Mouse (Mus musculus) G1E (cell line): Measurements from ENCODE around the gene Cplx3. TPM values are rescaled to one million over a fixed set of nuclear protein-coding genes. Genes with fewer than 3 reads are reported as not detected.

ENCODE experiments used
- ATAC-seq: 2 replicates; pipeline ENCODE4 v1.8.0; 2016; ENCODE audit warnings: mild to moderate bottlenecking; ENCODE audit not compliant: insufficient number of reproducible peaks, poor library complexity, low FRiP score, severe bottlenecking; ENCODE audit errors: extremely low read depth
- DNase-seq: peaks from one replicate; pipeline ENCODE4 v3.0.0; 2012; ENCODE audit warnings: low spot score
- H3K27me3 ChIP-seq: 2 replicates; pipeline ENCODE4 v1.6.1; 2012; ENCODE audit warnings: mild to moderate bottlenecking, low read length, inconsistent platforms; ENCODE audit not compliant: insufficient read depth
- H3K36me3 ChIP-seq: replicated peaks from 2 replicates; pipeline ENCODE3; 2012; ENCODE audit warnings: mild to moderate bottlenecking, inconsistent platforms
- H3K4me1 ChIP-seq: 2 replicates; pipeline ENCODE4 v1.6.1; 2012; ENCODE audit warnings: low read depth, low read length, inconsistent platforms, mixed read lengths; ENCODE audit not compliant: insufficient read depth
- H3K4me3 ChIP-seq: 2 replicates; pipeline ENCODE4 v1.5.1; 2012; ENCODE audit warnings: low read depth, mild to moderate bottlenecking, inconsistent platforms, low read length, moderate library complexity, mixed read lengths
- H3K9me3 ChIP-seq: replicated peaks from 2 replicates; pipeline ENCODE4 v1.6.1; 2012; ENCODE audit warnings: inconsistent platforms
- CTCF ChIP-seq: IDR thresholded peaks from 2 replicates; pipeline ENCODE4 v1.5.1; 2012; ENCODE audit warnings: low read depth, low read length, inconsistent platforms, mixed read lengths
- GATA1 ChIP-seq: IDR thresholded peaks from 2 replicates; pipeline ENCODE4 v1.6.1; 2012; ENCODE audit warnings: borderline replicate concordance, low read length, inconsistent platforms, mixed read lengths
- GATA2 ChIP-seq: IDR thresholded peaks from 2 replicates; pipeline ENCODE4 v1.6.1; 2012; ENCODE audit warnings: low read depth, low read length, inconsistent platforms, borderline replicate concordance
- POLR2AphosphoS5 ChIP-seq: IDR thresholded peaks from 2 replicates; pipeline ENCODE4 v1.6.1; 2012; ENCODE audit warnings: low read depth, low read length, inconsistent platforms; ENCODE audit not compliant: insufficient replicate concordance
- TAL1 ChIP-seq: conservative IDR thresholded peaks from 2 replicates; pipeline ENCODE4 v1.6.1; 2012; ENCODE audit warnings: low read depth, low read length, inconsistent platforms, mixed read lengths
- polyA plus RNA-seq: library from polyadenylated mRNA; stranded (reverse); fragments of >175 nt; gene quantifications from 2 replicates; pipeline ENCODE4 v1.2.3, GENCODE M21; 2012
- total RNA-seq, 2 experiments: library from RNA; stranded (forward) in 1 of 2; stranded (reverse) in 1 of 2; fragments of 200-1000 nt in 1 of 2; fragments of >200 nt in 1 of 2; fragmentation: Nextera tagmentation in 1 of 2; gene quantifications; 2 replicates each; pipeline ENCODE4 v1.2.3; 2014 to 2017

The Cplx3 gene
- total and polyA plus RNA-seq, 3 experiments: 0.11 TPM; not detected in 2

GRCm38 (mm10) chr9:57639661-57640328 lies 33.7 kb upstream of the Cplx3 start:
- Histone ChIP-seq H3K4me3 (peak overlapping the region; percentile 69; the same call in 1 of the 2 replicates), H3K4me1 (peaks cover 91% of the 10 kb centered on the region), H3K27me3 (no peaks in the 10 kb centered on the region), H3K36me3 (peaks cover 87% of the 10 kb centered on the region), H3K9me3 (no peaks in the 10 kb centered on the region)
- no peak for DNase-seq
- TF ChIP-seq TAL1 (no peak), GATA2 (no peak), GATA1 (no peak), CTCF (no peak), POLR2AphosphoS5 (no peak)
- ATAC-seq: no peak

GRCm38 (mm10) chr9:57638651-57639459 lies 32.8 kb upstream of the Cplx3 start:
- Histone ChIP-seq H3K36me3 (peaks cover 95% of the 10 kb centered on the region), H3K9me3 (no peaks in the 10 kb centered on the region), H3K4me3 (peak overlapping the region; percentile 68; the same call in 1 of the 2 replicates), H3K27me3 (no peaks in the 10 kb centered on the region), H3K4me1 (peaks cover 94% of the 10 kb centered on the region)
- ATAC-seq: no peak
- peak; percentile 75 for DNase-seq
- TF ChIP-seq CTCF (no peak), GATA1 (no peak), POLR2AphosphoS5 (no peak), TAL1 (no peak), GATA2 (no peak)

GRCm38 (mm10) chr9:57637741-57638322 lies 31.8 kb upstream of the Cplx3 start:
- Histone ChIP-seq H3K27me3 (no peaks in the 10 kb centered on the region), H3K9me3 (no peaks in the 10 kb centered on the region), H3K36me3 (peaks cover 95% of the 10 kb centered on the region), H3K4me1 (peaks cover 93% of the 10 kb centered on the region), H3K4me3 (peak overlapping the region; percentile 68; the same call in 1 of the 2 replicates)
- ATAC-seq (no peak), DNase-seq (peak; percentile 77)
- no peak for TF ChIP-seq TAL1
- TF ChIP-seq CTCF: no peak
- TF ChIP-seq GATA1: no peak
- no peak for TF ChIP-seq POLR2AphosphoS5
- no peak for TF ChIP-seq GATA2

GRCm38 (mm10) chr9:57637272-57637671 lies 31.2 kb upstream of the Cplx3 start:
- TF ChIP-seq TAL1 (no peak), POLR2AphosphoS5 (no peak), CTCF (no peak), GATA1 (no peak), GATA2 (no peak)
- ATAC-seq (no peak), DNase-seq (no peak)
- Histone ChIP-seq H3K4me3 (peak overlapping the region; percentile 68; the same call in 1 of the 2 replicates), H3K36me3 (peaks cover 95% of the 10 kb centered on the region), H3K9me3 (no peaks in the 10 kb centered on the region), H3K4me1 (peaks cover 89% of the 10 kb centered on the region), H3K27me3 (no peaks in the 10 kb centered on the region)

- Histone ChIP-seq H3K4me1 (peaks cover 86% of the 10 kb centered on the region), H3K9me3 (no peaks in the 10 kb centered on the region), H3K4me3 (no peak overlapping the region), H3K27me3 (no peaks in the 10 kb centered on the region), H3K36me3 (peaks cover 96% of the 10 kb centered on the region)
- ATAC-seq (no peak), DNase-seq (peak; percentile 34)
- no peak for TF ChIP-seq GATA1
- TF ChIP-seq TAL1: no peak
- no peak for TF ChIP-seq POLR2AphosphoS5
- TF ChIP-seq CTCF: no peak
- TF ChIP-seq GATA2: no peak
Observed at GRCm38 (mm10) chr9:57633481-57634024, 27.5 kb upstream of the Cplx3 start.
